9 mouse cellular contexts compared by ENCODE assay signal in genomic region chr1:30740831-30741230, GRCm38 (mm10).
A peak's percentile ranks its signal among the peaks of the same experiment; 100 is the strongest.
DNase-seq lines count a peak whose midpoint lies in the region; ATAC-seq and TF ChIP-seq lines count a peak whose summit lies in the region.
"Had no signal": no experiment of that assay in that cellular context is flagged by ENCODE, and none has a peak within 500 bp of the region (broad histone marks: within the 10 kb centered on the region; RNA-seq: fewer than 3 reads in every experiment).

No protein-coding gene starts in this region.

- ATAC-seq in forebrain, embryonic 14.5 days: no peak
- no peak for ATAC-seq in forebrain, embryonic 11.5 days (replicated peaks; ENCODE audit: low FRiP score)
- peak; percentile 76 for ATAC-seq in hindbrain, embryonic 16.5 days

- no peak overlapping the region for H3K9ac ChIP-seq in forebrain, embryonic 14.5 days (ENCODE audit: low read length)
- H3K9ac ChIP-seq in forebrain, embryonic 11.5 days (ENCODE audit: low read length): no peak overlapping the region
- no peak overlapping the region for H3K9ac ChIP-seq in hindbrain, embryonic 16.5 days (ENCODE audit: low read depth, low read length)
- H3K9ac ChIP-seq: liver, embryonic 15.5 days had no signal

- H3K4me3 ChIP-seq in forebrain, embryonic 14.5 days (ENCODE audit: low read depth, low read length): no peak overlapping the region
- H3K4me3 ChIP-seq in forebrain, embryonic 11.5 days (ENCODE audit: low read depth, low read length): no peak overlapping the region
- no peak overlapping the region for H3K4me3 ChIP-seq in E14TG2a.4 (replicated peaks; ENCODE audit: low read length)
- H3K4me3 ChIP-seq in hindbrain, embryonic 16.5 days (ENCODE audit: low read length): no peak overlapping the region
- H3K4me3 ChIP-seq: liver, embryonic 15.5 days had no signal

- no peak overlapping the region for H3K4me2 ChIP-seq in forebrain, embryonic 14.5 days (ENCODE audit: low read length)
- H3K4me2 ChIP-seq in forebrain, embryonic 11.5 days (ENCODE audit: low read depth, low read length, severe bottlenecking): no peak overlapping the region
- no peak overlapping the region for H3K4me2 ChIP-seq in hindbrain, embryonic 16.5 days (ENCODE audit: low read length)
- H3K4me2 ChIP-seq: liver, embryonic 15.5 days had no signal

- no peaks in the 10 kb centered on the region for H3K9me3 ChIP-seq in forebrain, embryonic 14.5 days (replicated peaks; ENCODE audit: control insufficient read depth, low read length)
- no peaks in the 10 kb centered on the region for H3K9me3 ChIP-seq in forebrain, embryonic 11.5 days (ENCODE audit: control insufficient read depth, low read length)
- no peaks in the 10 kb centered on the region for H3K9me3 ChIP-seq in E14TG2a.4 (ENCODE audit: low read length)
- H3K9me3 ChIP-seq in hindbrain, embryonic 16.5 days (ENCODE audit: control insufficient read depth, low read length): no peaks in the 10 kb centered on the region
- H3K9me3 ChIP-seq: liver, embryonic 15.5 days had no signal

- TF ChIP-seq CTCF in E14TG2a.4 (conservative IDR thresholded peaks at IDR 0.05; ENCODE audit: low read length): peak; percentile 37

- DNase-seq in forebrain, embryonic 14.5 days (ENCODE audit: low spot score): peak; percentile 55
- DNase-seq in forebrain, embryonic 11.5 days (ENCODE audit: low spot score): no peak
- peak; percentile 49 to 55 for DNase-seq in lung, adult 18-20 months
- no peak for DNase-seq in B cell, adult 2 months
- DNase-seq in thymus, postnatal 25 days: no peak
- no peak for DNase-seq in spleen, adult 18-20 months

- H3K36me3 ChIP-seq in forebrain, embryonic 14.5 days (ENCODE audit: control insufficient read depth, insufficient read depth, low read length): no peaks in the 10 kb centered on the region
- H3K36me3 ChIP-seq in forebrain, embryonic 11.5 days (ENCODE audit: control insufficient read depth, insufficient read depth, low read length): no peaks in the 10 kb centered on the region
- H3K36me3 ChIP-seq in E14TG2a.4 (ENCODE audit: insufficient read depth, low read length): no peaks in the 10 kb centered on the region
- H3K36me3 ChIP-seq in hindbrain, embryonic 16.5 days (ENCODE audit: control insufficient read depth, insufficient read depth, low read length): no peaks in the 10 kb centered on the region
- H3K36me3 ChIP-seq: liver, embryonic 15.5 days had no signal

- no peaks in the 10 kb centered on the region for H3K4me1 ChIP-seq in forebrain, embryonic 14.5 days (ENCODE audit: control insufficient read depth, insufficient read depth, low read length)
- H3K4me1 ChIP-seq in forebrain, embryonic 11.5 days (replicated peaks; ENCODE audit: control insufficient read depth, insufficient read depth, low read length): no peaks in the 10 kb centered on the region
- H3K4me1 ChIP-seq in E14TG2a.4 (replicated peaks; ENCODE audit: low read depth, low read length): no peaks in the 10 kb centered on the region
- H3K4me1 ChIP-seq in hindbrain, embryonic 16.5 days (ENCODE audit: control insufficient read depth, insufficient read depth, low read depth, low read length): no peaks in the 10 kb centered on the region
- H3K4me1 ChIP-seq: liver, embryonic 15.5 days had no signal

- H3K27me3 ChIP-seq in forebrain, embryonic 14.5 days (replicated peaks; ENCODE audit: control insufficient read depth, insufficient read depth, low read length): no peaks in the 10 kb centered on the region
- no peaks in the 10 kb centered on the region for H3K27me3 ChIP-seq in forebrain, embryonic 11.5 days (ENCODE audit: control insufficient read depth, insufficient read depth, low read length)
- H3K27me3 ChIP-seq in E14TG2a.4 (ENCODE audit: insufficient read depth, low read length): no peaks in the 10 kb centered on the region
- H3K27me3 ChIP-seq in hindbrain, embryonic 16.5 days (replicated peaks; ENCODE audit: control insufficient read depth, insufficient read depth, low read length): no peaks in the 10 kb centered on the region
- H3K27me3 ChIP-seq: liver, embryonic 15.5 days had no signal

- 82% methylated on average over 3 of the region's 3 CpGs for WGBS in forebrain, embryonic 14.5 days
- 74% methylated on average over 3 of the region's 3 CpGs for WGBS in forebrain, embryonic 11.5 days
- 70% methylated on average over 3 of the region's 3 CpGs for WGBS in hindbrain, embryonic 16.5 days

- no peak overlapping the region for H3K27ac ChIP-seq in forebrain, embryonic 14.5 days (ENCODE audit: low read depth, low read length)
- no peak overlapping the region for H3K27ac ChIP-seq in forebrain, embryonic 11.5 days (ENCODE audit: low read depth, low read length)
- H3K27ac ChIP-seq in hindbrain, embryonic 16.5 days (ENCODE audit: low read depth, low read length): no peak overlapping the region
- H3K27ac ChIP-seq: liver, embryonic 15.5 days had no signal

Comparison
In these comparisons a context has a peak if more than half of its experiments do, and no peak if none do; other contexts are left out.
1. DNase-seq: peak in forebrain, embryonic 14.5 days (single experiment) and lung, adult 18-20 months (2 of 2); none in forebrain, embryonic 11.5 days (single experiment), B cell, adult 2 months (0 of 2), thymus, postnatal 25 days (single experiment) and spleen, adult 18-20 months (0 of 2).